Mouse (Mus musculus) hindbrain, embryonic 14.5 days (tissue): Measurements from ENCODE around the gene Cfap54. TPM values are rescaled to one million over a fixed set of nuclear protein-coding genes. Genes with fewer than 3 reads are reported as not detected.

Experiments used
- ATAC-seq: fragments of 200-750 bp; cut with Nextera tagmentation; 2 replicates; pipeline ENCODE4 v1.8.0; 2017; ENCODE audit warnings: moderate number of reproducible peaks, mild to moderate bottlenecking, moderate TSS enrichment, moderate library complexity; ENCODE audit not compliant: low FRiP score
- DNase-seq: peaks from one replicate; pipeline ENCODE4 v3.0.0-alpha.2; 2015; ENCODE audit warnings: low spot score
- H3K27ac ChIP-seq: fragments of 300-500 bp; sonication (generic); 2 replicates; pipeline ENCODE4 v1.5.1; 2014; ENCODE audit warnings: mild to moderate bottlenecking, moderate library complexity
- H3K27me3 ChIP-seq: fragments of 300-500 bp; sonication (generic); 2 replicates; pipeline ENCODE4 v1.6.1; 2014; ENCODE audit warnings: mild to moderate bottlenecking, low read length, mixed read lengths; ENCODE audit not compliant: control insufficient read depth, insufficient read depth
- H3K36me3 ChIP-seq: fragments of 300-500 bp; sonication (generic); replicated peaks from 2 replicates; pipeline ENCODE4 v1.6.1; 2014; ENCODE audit not compliant: control insufficient read depth, insufficient read depth
- H3K4me1 ChIP-seq: fragments of 300-500 bp; sonication (generic); replicated peaks from 2 replicates; pipeline ENCODE4 v1.6.1; 2014; ENCODE audit warnings: antibody characterized with exemption, low read length, mixed read lengths; ENCODE audit not compliant: control insufficient read depth, insufficient read depth
- H3K4me2 ChIP-seq: fragments of 300-500 bp; sonication (generic); replicated peaks from 2 replicates; pipeline ENCODE4 v1.6.1; 2014; ENCODE audit warnings: mild to moderate bottlenecking, moderate library complexity
- H3K4me3 ChIP-seq: fragments of 300-500 bp; sonication (generic); replicated peaks from 2 replicates; pipeline ENCODE4 v1.5.1; 2014; ENCODE audit warnings: mild to moderate bottlenecking, low read length
- H3K9ac ChIP-seq: fragments of 300-500 bp; sonication (generic); 2 replicates; pipeline ENCODE4 v1.6.1; 2014
- H3K9me3 ChIP-seq: fragments of 300-500 bp; sonication (generic); 2 replicates; pipeline ENCODE4 v1.6.1; 2016; ENCODE audit warnings: low read length; ENCODE audit not compliant: control insufficient read depth
- WGBS: fragments of 180-500 bp; shearing (Covaris S2); extraction: QIAGEN DNeasy Blood & Tissue Kit; methylation state at CpG from one replicate; pipeline ENCODE4 v1.1.7; 2014; 5-methylcytosine and 5-hydroxymethylcytosine counted together
- polyA plus RNA-seq: library from polyadenylated mRNA; unstranded; fragments of >200 nt; fragmentation: Nextera tagmentation; extraction: Ambion mirVana; gene quantifications from 2 replicates; pipeline ENCODE4 v1.2.1, GENCODE M21; 2014

The Cfap54 gene
- polyA plus RNA-seq, 1 experiment from 2014 or later: 3.6 TPM

DNA sequence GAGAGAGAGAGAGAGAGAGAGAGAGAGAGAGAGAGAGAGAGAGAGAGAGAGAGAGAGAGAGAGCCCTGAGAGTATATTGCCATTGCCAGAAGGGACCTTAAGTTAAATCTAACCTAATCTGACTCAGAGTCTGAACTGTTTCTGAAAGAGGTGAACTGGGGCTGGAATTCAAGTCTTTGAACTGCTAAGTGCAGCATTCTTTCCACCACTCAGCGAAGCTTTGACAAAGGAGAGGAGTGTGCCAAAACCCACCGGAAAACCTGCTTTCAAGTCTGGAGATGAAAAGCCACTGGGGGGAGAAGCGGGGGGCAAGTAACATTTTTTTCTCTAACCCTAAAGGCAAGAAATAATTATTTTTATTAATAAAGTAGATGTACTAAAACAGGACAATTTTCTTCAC, 30.8 kb downstream of the Cfap54 start:
- no peak overlapping the region for H3K27ac ChIP-seq
- no peaks in the 10 kb centered on the region for H3K9me3 ChIP-seq
- no peak overlapping the region for H3K4me3 ChIP-seq
- DNase-seq (no peak), ATAC-seq (no peak)
- no peak overlapping the region for H3K9ac ChIP-seq
- no peak overlapping the region for H3K4me2 ChIP-seq
- WGBS: 43% methylated on average over 3 of the region's 3 CpGs
- no peaks in the 10 kb centered on the region for H3K4me1 ChIP-seq
- no peaks in the 10 kb centered on the region for H3K27me3 ChIP-seq
- H3K36me3 ChIP-seq: no peaks in the 10 kb centered on the region

DNA sequence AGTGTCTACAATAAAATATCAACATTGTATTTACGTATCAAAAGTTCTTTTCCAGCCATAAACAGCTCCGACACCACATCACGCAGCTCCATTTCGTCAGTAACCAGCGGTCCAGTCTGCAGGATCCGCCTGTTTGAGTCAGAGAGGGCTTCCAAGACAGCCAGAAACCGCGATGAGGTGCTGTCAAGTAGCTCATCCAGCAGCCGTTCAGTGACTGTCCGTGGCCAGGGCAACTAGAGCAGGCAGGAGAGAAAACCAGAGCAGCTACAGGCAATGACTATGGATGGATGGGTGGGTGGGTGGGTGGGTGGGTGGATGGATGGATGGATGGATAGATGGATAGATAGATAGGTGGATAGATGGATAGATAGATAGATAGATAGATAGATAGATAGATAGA, 38.2 kb downstream of the Cfap54 start:
- Histone ChIP-seq H3K4me1 (no peaks in the 10 kb centered on the region), H3K27me3 (no peaks in the 10 kb centered on the region), H3K4me3 (no peak overlapping the region), H3K36me3 (no peaks in the 10 kb centered on the region), H3K4me2 (no peak overlapping the region), H3K9me3 (no peaks in the 10 kb centered on the region), H3K27ac (no peak overlapping the region), H3K9ac (no peak overlapping the region)
- ATAC-seq (no peak), DNase-seq (no peak)
- WGBS: 93% methylated on average over 10 of the region's 10 CpGs

DNA sequence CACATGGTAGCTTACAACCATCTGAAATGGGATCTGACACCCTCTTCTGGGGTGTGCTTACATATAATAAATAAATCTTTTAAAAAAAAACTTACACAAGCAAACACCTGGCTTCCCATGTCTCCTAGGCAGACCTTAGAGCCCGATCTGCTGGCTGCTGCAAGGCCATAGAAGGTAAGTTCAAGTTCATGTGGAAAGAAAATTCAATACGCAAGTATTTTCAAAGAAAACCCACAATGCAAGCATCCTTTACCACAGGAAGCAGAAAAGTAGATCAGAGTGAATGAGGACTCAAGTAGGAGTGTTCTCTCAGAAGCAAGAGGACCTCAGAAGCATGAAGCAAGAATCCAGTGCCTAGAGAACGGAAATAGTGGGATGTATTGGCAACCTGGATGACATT, 39.6 kb downstream of the Cfap54 start:
- 99% methylated on average over 3 of the region's 3 CpGs for WGBS
- no peak overlapping the region for H3K27ac ChIP-seq
- ATAC-seq: no peak

DNA sequence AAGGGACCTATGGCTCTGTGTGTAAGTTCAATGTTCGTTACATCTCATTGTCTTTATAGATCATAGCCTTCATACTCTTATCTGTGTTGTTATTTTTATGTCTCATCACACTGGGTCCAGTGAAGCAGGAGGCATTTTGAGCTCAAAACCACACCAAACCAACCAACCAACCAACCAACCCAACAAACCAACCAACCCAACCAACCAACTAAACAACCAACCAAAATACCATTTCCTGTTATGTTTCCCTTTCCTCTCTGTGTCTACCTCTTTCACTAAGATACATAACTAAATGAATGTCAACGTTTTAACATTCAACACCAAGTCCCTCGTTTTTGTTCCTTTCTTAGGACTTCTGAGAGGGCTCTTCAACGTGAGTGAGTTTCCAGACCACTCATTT, 40.0 kb downstream of the Cfap54 start:
- DNase-seq (no peak), ATAC-seq (no peak)
- Histone ChIP-seq H3K9ac (no peak overlapping the region), H3K27me3 (no peaks in the 10 kb centered on the region), H3K36me3 (no peaks in the 10 kb centered on the region), H3K4me3 (no peak overlapping the region), H3K4me2 (no peak overlapping the region), H3K27ac (no peak overlapping the region), H3K4me1 (no peaks in the 10 kb centered on the region), H3K9me3 (no peaks in the 10 kb centered on the region)
- 75% methylated on average over 4 of the region's 4 CpGs for WGBS

More for the DNA sequence above, 39.6 kb downstream of the Cfap54 start:
- no peaks in the 10 kb centered on the region for H3K9me3 ChIP-seq
- no peaks in the 10 kb centered on the region for H3K4me1 ChIP-seq
- no peak overlapping the region for H3K4me2 ChIP-seq
- no peak for DNase-seq
- H3K4me3 ChIP-seq: no peak overlapping the region
- H3K36me3 ChIP-seq: no peaks in the 10 kb centered on the region
- no peaks in the 10 kb centered on the region for H3K27me3 ChIP-seq
- H3K9ac ChIP-seq: no peak overlapping the region

DNA sequence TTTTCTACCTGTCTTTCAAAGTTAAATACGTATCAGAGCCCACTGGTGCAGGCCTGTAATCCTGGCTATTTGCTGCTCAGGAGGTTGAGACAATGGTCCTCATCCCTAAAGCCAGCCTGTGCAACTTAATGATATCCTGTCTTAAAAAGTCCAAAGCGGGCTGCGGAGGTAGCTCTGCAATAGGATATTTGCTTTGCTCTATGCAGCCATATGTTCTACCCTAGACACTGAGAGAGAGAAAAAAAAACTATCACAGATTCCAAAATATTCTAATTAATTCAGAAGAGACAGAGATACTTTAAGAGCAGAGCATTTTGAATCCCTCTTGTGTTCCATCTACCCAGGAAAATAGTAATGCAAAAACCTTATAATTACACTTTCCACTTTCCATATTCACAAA, 44.9 kb downstream of the Cfap54 start:
- Histone ChIP-seq H3K9ac (no peak overlapping the region), H3K9me3 (no peaks in the 10 kb centered on the region), H3K27ac (no peak overlapping the region), H3K27me3 (no peaks in the 10 kb centered on the region), H3K4me3 (no peak overlapping the region), H3K4me2 (no peak overlapping the region), H3K36me3 (no peaks in the 10 kb centered on the region), H3K4me1 (no peaks in the 10 kb centered on the region)
- ATAC-seq (no peak), DNase-seq (no peak)
- 88% methylated on average over 3 of the region's 3 CpGs for WGBS

DNA sequence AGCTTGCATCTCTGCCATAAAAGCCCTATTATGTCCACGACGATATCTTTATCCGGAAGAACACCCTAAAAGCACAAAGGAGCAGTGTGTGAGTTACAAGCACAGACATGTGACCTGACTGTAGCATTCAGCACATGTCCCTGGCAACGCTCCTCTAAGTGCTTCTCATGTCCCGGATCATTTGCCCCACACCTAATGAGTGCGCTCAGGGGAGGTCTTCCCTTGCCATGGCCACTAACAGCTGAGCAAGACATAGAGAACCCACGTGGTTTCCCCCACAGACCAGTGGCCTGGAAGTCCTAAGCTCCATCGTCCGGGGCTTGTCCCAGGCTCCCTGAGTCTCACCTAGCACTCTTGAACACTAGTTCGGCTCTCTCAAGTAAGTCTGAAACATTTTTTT, 45.9 kb downstream of the Cfap54 start:
- H3K27ac ChIP-seq: no peak overlapping the region
- H3K9me3 ChIP-seq: no peaks in the 10 kb centered on the region
- H3K9ac ChIP-seq: no peak overlapping the region
- no peak overlapping the region for H3K4me2 ChIP-seq
- no peaks in the 10 kb centered on the region for H3K4me1 ChIP-seq
- H3K27me3 ChIP-seq: no peaks in the 10 kb centered on the region
- 60% methylated on average over 10 of the region's 10 CpGs for WGBS
- DNase-seq: no peak
- H3K4me3 ChIP-seq: no peak overlapping the region
- no peak for ATAC-seq
- H3K36me3 ChIP-seq: no peaks in the 10 kb centered on the region

DNA sequence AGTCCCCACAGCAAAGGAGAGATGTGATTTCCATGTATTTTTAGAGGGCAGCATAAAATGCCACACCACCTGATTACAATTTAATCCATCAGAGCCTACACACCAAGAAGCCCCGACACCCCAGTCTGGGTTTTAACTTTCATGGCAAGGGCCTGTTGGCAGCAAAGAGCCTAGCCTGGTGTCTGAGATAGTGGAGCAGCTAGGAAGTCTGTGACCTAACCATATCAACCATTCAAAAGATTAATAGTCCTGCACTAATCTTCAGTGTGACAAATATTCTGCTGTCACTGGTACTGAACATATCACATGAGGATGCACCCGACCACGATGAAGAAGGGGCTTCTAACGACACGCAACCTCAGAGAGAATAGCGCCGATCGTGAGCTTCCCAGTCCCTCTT, 58.1 kb downstream of the Cfap54 start:
- Histone ChIP-seq H3K27me3 (no peaks in the 10 kb centered on the region), H3K4me2 (no peak overlapping the region), H3K4me3 (no peak overlapping the region), H3K9me3 (no peaks in the 10 kb centered on the region), H3K4me1 (no peaks in the 10 kb centered on the region), H3K36me3 (no peaks in the 10 kb centered on the region), H3K27ac (no peak overlapping the region), H3K9ac (no peak overlapping the region)
- DNase-seq: no peak
- no peak for ATAC-seq
- 80% methylated on average over 8 of the region's 8 CpGs for WGBS

DNA sequence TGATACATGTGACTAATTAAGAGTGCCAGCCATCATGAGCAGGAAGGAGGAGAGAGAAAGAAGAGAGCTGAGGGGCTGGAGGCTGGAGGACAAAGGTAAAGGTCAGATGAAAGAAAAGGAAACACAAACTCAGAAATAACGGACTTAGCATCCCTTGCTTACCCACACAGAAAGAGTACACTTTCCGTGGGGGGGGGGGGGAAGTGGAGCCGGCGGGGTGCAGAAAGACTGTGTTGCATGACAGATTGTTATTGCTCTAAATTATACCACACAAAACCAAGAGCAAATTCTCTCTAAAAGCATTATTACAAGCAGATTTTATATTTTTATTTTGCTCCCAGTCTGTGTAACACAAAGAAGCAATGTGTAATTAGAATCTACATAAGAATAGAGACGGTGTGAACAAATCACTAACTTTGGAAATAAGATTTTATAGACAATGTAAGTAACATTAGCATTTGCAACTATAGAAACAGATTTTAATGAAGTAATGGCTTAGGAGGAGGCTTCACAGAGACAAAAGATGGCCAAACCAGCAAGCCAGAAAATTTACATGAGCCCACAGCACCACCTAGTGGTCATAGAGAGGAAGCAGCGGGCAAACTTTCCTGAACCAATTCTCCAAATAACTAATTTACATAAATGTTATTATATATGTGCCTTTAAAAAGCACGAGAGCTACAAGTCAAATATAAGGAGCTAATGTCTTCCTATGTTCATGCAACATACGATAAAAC, 67.2 kb downstream of the Cfap54 start:
- Histone ChIP-seq H3K4me1 (0 out of 2 replicates have a peak, but pooled peaks cover 3% of the 10 kb centered on the region), H3K4me2 (no peak overlapping the region), H3K9me3 (no peaks in the 10 kb centered on the region), H3K4me3 (no peak overlapping the region), H3K36me3 (no peaks in the 10 kb centered on the region), H3K9ac (no peak overlapping the region; the same call in 1 of the 2 replicates), H3K27ac (peak overlapping the region; percentile 40), H3K27me3 (no peaks in the 10 kb centered on the region)
- DNase-seq (peak; percentile 93), ATAC-seq (no peak)
- 33% methylated on average over 6 of the region's 8 CpGs for WGBS

DNA sequence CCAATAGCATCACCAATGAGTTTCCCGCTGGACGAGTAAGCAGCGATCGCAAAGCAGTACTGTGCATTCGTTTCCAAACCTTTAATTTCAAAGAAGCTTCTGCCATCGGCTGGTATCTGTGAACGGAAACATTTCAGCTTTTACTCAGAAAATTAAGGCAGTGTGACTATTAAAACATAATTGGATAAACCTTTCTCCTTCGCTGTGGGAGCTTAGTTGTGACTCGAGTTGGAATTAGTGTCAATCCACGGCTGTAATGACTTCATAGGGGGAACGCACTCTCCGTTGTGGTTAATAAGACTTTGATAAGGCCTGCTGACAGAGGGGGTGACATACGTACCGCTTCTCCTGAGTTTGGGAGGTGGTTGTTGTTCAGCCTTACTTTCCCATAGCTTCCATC, 70.3 kb downstream of the Cfap54 start:
- Histone ChIP-seq H3K4me2 (peak overlapping the region; percentile 12; the same call in 1 of the 2 replicates), H3K4me3 (no peak overlapping the region), H3K36me3 (no peaks in the 10 kb centered on the region), H3K4me1 (0 out of 2 replicates have a peak, but pooled peaks cover 3% of the 10 kb centered on the region), H3K27me3 (no peaks in the 10 kb centered on the region), H3K9me3 (no peaks in the 10 kb centered on the region), H3K27ac (peak overlapping the region; percentile 51; the same call in 1 of the 2 replicates), H3K9ac (no peak overlapping the region)
- no peak for ATAC-seq
- 72% methylated on average over 14 of the region's 14 CpGs for WGBS
- DNase-seq: no peak

DNA sequence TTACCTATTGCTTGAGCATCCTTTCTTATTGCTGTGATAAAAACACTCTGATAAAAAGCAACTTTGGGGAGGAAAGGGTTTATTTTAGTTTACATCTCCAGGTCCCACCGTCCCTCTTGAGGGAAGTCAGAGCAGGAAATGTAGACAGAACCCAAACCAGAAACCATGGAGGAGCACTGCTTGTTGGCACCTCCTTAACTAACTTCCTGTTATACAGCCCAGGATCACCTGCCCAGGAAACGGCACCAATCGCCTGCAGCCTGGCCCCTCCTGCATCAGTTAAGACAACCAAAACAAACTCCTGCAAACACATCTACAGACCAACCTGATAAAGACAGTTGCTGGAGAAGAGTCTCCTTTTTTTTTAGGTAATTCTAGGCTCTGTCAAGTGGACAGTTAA, 74.4 kb downstream of the Cfap54 start:
- ATAC-seq (no peak), DNase-seq (no peak)
- H3K4me1 ChIP-seq: no peaks in the 10 kb centered on the region
- no peak overlapping the region for H3K27ac ChIP-seq
- H3K27me3 ChIP-seq: no peaks in the 10 kb centered on the region
- no peak overlapping the region for H3K9ac ChIP-seq
- no peaks in the 10 kb centered on the region for H3K36me3 ChIP-seq
- H3K4me2 ChIP-seq: no peak overlapping the region
- WGBS: 83% methylated on average over 3 of the region's 3 CpGs
- H3K4me3 ChIP-seq: no peak overlapping the region
- H3K9me3 ChIP-seq: no peaks in the 10 kb centered on the region
